Mouse (Mus musculus) heart, embryonic 14.5 days (tissue): ENCODE data around the gene Rnf38. TPM values are rescaled to one million over a fixed set of nuclear protein-coding genes. Genes with fewer than 3 reads are reported as not detected.

Source experiments
- ATAC-seq: fragments of 200-750 bp; cut with Nextera tagmentation; 2 replicates; pipeline ENCODE4 v1.8.0; 2017; ENCODE audit warnings: low read depth, moderate TSS enrichment; ENCODE audit not compliant: insufficient number of reproducible peaks, insufficient read depth, low FRiP score
- H3K27ac ChIP-seq, 2 experiments: fragments of 200-500 bp in 1 of 2; fragments of 300-500 bp in 1 of 2; sonication (generic) in 1 of 2; replicated peaks in 1 of 2; 2 replicates each; pipeline ENCODE4 v1.5.1; 2012 to 2014; ENCODE audit warnings: low read depth in 2 of 2, low read length in 2 of 2, control low read depth in 1 of 2, mild to moderate bottlenecking in 1 of 2, mixed read lengths in 1 of 2; ENCODE audit not compliant: control insufficient read depth in 1 of 2, insufficient read depth in 1 of 2
- H3K27me3 ChIP-seq: fragments of 300-500 bp; sonication (generic); 2 replicates; pipeline ENCODE4 v1.6.1; 2014; ENCODE audit warnings: mild to moderate bottlenecking, low read length, control low read depth; ENCODE audit not compliant: control insufficient read depth, insufficient read depth
- H3K36me3 ChIP-seq: fragments of 300-500 bp; sonication (generic); 2 replicates; pipeline ENCODE4 v1.6.1; 2014; ENCODE audit warnings: mild to moderate bottlenecking, control low read depth, low read length, mixed read lengths; ENCODE audit not compliant: control insufficient read depth, insufficient read depth
- H3K4me1 ChIP-seq, 2 experiments: fragments of 200-500 bp in 1 of 2; fragments of 300-500 bp in 1 of 2; sonication (generic) in 1 of 2; 2 replicates each; pipeline ENCODE4 v1.6.1; 2012 to 2014; ENCODE audit warnings: low read length in 2 of 2, control low read depth in 1 of 2, mixed read lengths in 1 of 2; ENCODE audit not compliant: control insufficient read depth in 2 of 2, insufficient read depth in 2 of 2
- H3K4me2 ChIP-seq: fragments of 300-500 bp; sonication (generic); 2 replicates; pipeline ENCODE4 v1.6.1; 2014; ENCODE audit warnings: mild to moderate bottlenecking, low read length
- H3K4me3 ChIP-seq, 2 experiments: fragments of 200-500 bp in 1 of 2; fragments of 300-500 bp in 1 of 2; sonication (generic) in 1 of 2; 2 replicates each; pipeline ENCODE4 v1.5.1; 2012 to 2014; ENCODE audit warnings: low read length in 2 of 2, mild to moderate bottlenecking in 2 of 2, control low read depth in 1 of 2, low read depth in 1 of 2, moderate library complexity in 1 of 2; ENCODE audit not compliant: control insufficient read depth in 1 of 2, insufficient read depth in 1 of 2
- H3K9ac ChIP-seq: fragments of 300-500 bp; sonication (generic); 2 replicates; pipeline ENCODE4 v1.6.1; 2014; ENCODE audit warnings: mild to moderate bottlenecking, low read length
- H3K9me3 ChIP-seq: fragments of 300-500 bp; sonication (generic); 2 replicates; pipeline ENCODE4 v1.6.1; 2016; ENCODE audit warnings: low read length, control low read depth; ENCODE audit not compliant: control insufficient read depth
- WGBS: fragments of 180-500 bp; shearing (Covaris S2); extraction: QIAGEN DNeasy Blood & Tissue Kit; methylation state at CpG from one replicate; pipeline ENCODE4 v1.1.7; 2014; 5-methylcytosine and 5-hydroxymethylcytosine counted together
- polyA plus RNA-seq: library from polyadenylated mRNA; unstranded; fragments of >200 nt; fragmentation: Nextera tagmentation; extraction: Ambion mirVana; gene quantifications from 2 replicates; pipeline ENCODE4 v1.2.1, GENCODE M21; 2014

Rnf38 gene
- polyA plus RNA-seq, 1 experiment from 2014 or later = 24.3 TPM

- Histone ChIP-seq H3K36me3 (0 out of 2 replicates have a peak, but pooled peaks cover 12% of the 10 kb centered on the region), H3K4me2 (no peak overlapping the region), H3K9ac (no peak overlapping the region), H3K27me3 (no peaks in the 10 kb centered on the region), H3K4me1 (peaks cover 5 to 22% of the 10 kb centered on the region in 2 experiments), H3K4me3 (no peak overlapping the region), H3K27ac (no peak overlapping the region), H3K9me3 (no peaks in the 10 kb centered on the region)
- ATAC-seq = no peak
- 79% methylated on average over 8 of the region's 8 CpGs for WGBS
Measured at GRCm38 (mm10) chr4:44159839-44160238, 73.8 kb downstream of the Rnf38 start.

GRCm38 (mm10) chr4:44156481-44156880 is 77.1 kb downstream of the Rnf38 start:
- Histone ChIP-seq H3K4me1 (peaks cover 2 to 5% of the 10 kb centered on the region in 2 experiments; a peak in 3 of 4 replicates), H3K9ac (no peak overlapping the region), H3K27ac (no peak overlapping the region), H3K4me3 (no peak overlapping the region), H3K27me3 (no peaks in the 10 kb centered on the region), H3K4me2 (no peak overlapping the region), H3K36me3 (peaks cover 31% of the 10 kb centered on the region), H3K9me3 (no peaks in the 10 kb centered on the region)
- ATAC-seq = no peak
- 74% methylated on average over 6 of the region's 6 CpGs for WGBS

- Histone ChIP-seq H3K27ac (no peak overlapping the region), H3K4me3 (no peak overlapping the region), H3K4me1 (no peaks in the 10 kb centered on the region), H3K36me3 (peaks cover 47% of the 10 kb centered on the region), H3K9me3 (no peaks in the 10 kb centered on the region), H3K4me2 (no peak overlapping the region), H3K27me3 (no peaks in the 10 kb centered on the region), H3K9ac (no peak overlapping the region)
- 69% methylated on average over 4 of the region's 4 CpGs for WGBS
- no peak for ATAC-seq
Measured at GRCm38 (mm10) chr4:44154884-44155283, 78.7 kb downstream of the Rnf38 start.

- WGBS = 91% methylated on average over 4 of the region's 4 CpGs
- Histone ChIP-seq H3K36me3 (peaks cover 65% of the 10 kb centered on the region), H3K9me3 (no peaks in the 10 kb centered on the region), H3K27me3 (no peaks in the 10 kb centered on the region), H3K9ac (no peak overlapping the region), H3K4me3 (no peak overlapping the region), H3K27ac (no peak overlapping the region), H3K4me2 (no peak overlapping the region), H3K4me1 (no peaks in the 10 kb centered on the region)
- ATAC-seq = no peak
Measured at GRCm38 (mm10) chr4:44152904-44153303, 80.7 kb downstream of the Rnf38 start.

GRCm38 (mm10) chr4:44126805-44127204 is 106.8 kb downstream of the Rnf38 start:
- ATAC-seq = no peak
- Histone ChIP-seq H3K9me3 (no peaks in the 10 kb centered on the region), H3K4me2 (no peak overlapping the region), H3K4me1 (no peaks in the 10 kb centered on the region), H3K36me3 (peaks cover 71% of the 10 kb centered on the region), H3K9ac (no peak overlapping the region), H3K27ac (no peak overlapping the region), H3K27me3 (no peaks in the 10 kb centered on the region), H3K4me3 (no peak overlapping the region)
- 94% methylated on average over 12 of the region's 12 CpGs for WGBS

GRCm38 (mm10) chr4:44119410-44120201 is 114.0 kb downstream of the Rnf38 start:
- no peaks in the 10 kb centered on the region for H3K9me3 ChIP-seq
- WGBS = 44% methylated on average over 9 of the region's 9 CpGs
- H3K4me1 ChIP-seq = no peaks in the 10 kb centered on the region
- no peaks in the 10 kb centered on the region for H3K27me3 ChIP-seq
- ATAC-seq = no peak
- no peak overlapping the region for H3K4me2 ChIP-seq
- no peak overlapping the region for H3K27ac ChIP-seq
- H3K9ac ChIP-seq = no peak overlapping the region
- H3K36me3 ChIP-seq = 0 out of 2 replicates have a peak, but pooled peaks cover 4% of the 10 kb centered on the region
- no peak overlapping the region for H3K4me3 ChIP-seq

GRCm38 (mm10) chr4:44115046-44115445 is 118.5 kb downstream of the Rnf38 start:
- 83% methylated on average over 13 of the region's 13 CpGs for WGBS
- no peaks in the 10 kb centered on the region for H3K27me3 ChIP-seq

More at GRCm38 (mm10) chr4:44115046-44115445, 118.5 kb downstream of the Rnf38 start:
- no peak overlapping the region for H3K4me2 ChIP-seq
- ATAC-seq = no peak
- H3K4me1 ChIP-seq = peaks cover 9 to 13% of the 10 kb centered on the region in 2 experiments
- H3K9ac ChIP-seq = no peak overlapping the region
- no peaks in the 10 kb centered on the region for H3K9me3 ChIP-seq
- no peak overlapping the region for H3K4me3 ChIP-seq
- H3K27ac ChIP-seq = no peak overlapping the region
- no peaks in the 10 kb centered on the region for H3K36me3 ChIP-seq
